Mouse (Mus musculus): ENCODE data around the gene Pip5k1b. TPM values are rescaled to one million over a fixed set of nuclear protein-coding genes. Genes with fewer than 3 reads are reported as not detected.

Gene Pip5k1b
- polyA plus RNA-seq, 1 experiment: 23.3 TPM

- Histone ChIP-seq H3K4me3 (ENCODE audit: low read depth, low read length) (no peak overlapping the region), H3K36me3 (ENCODE audit: control insufficient read depth, insufficient read depth, low read length) (no peaks in the 10 kb centered on the region), H3K4me1 (ENCODE audit: control insufficient read depth, insufficient read depth, insufficient read length, low read length) (peaks cover 35% of the 10 kb centered on the region; the same call in 1 of the 2 replicates), H3K27me3 (ENCODE audit: control insufficient read depth, insufficient read depth, low read length) (no peaks in the 10 kb centered on the region), H3K27ac (ENCODE audit: insufficient read depth, low read depth, low read length) (peak overlapping the region; percentile 99)
- whole genome bisulfite sequencing: 46% methylated on average over 5 of the region's 5 CpGs
- TF ChIP-seq CTCF (IDR thresholded peaks at IDR 0.05; ENCODE audit: extremely low read depth, insufficient read length, insufficient replicate concordance, low read depth, low read length) (no peak), POLR2A (IDR thresholded peaks at IDR 0.05; ENCODE audit: low read depth, low read length) (no peak)
Observed at GRCm38 (mm10) chr19:24527613-24527948, 28.1 kb downstream of the Pip5k1b start.

- no peaks in the 10 kb centered on the region for H3K36me3 ChIP-seq (ENCODE audit: control insufficient read depth, insufficient read depth, low read length)
- 60% methylated on average over 15 of the region's 15 CpGs for WGBS
- peaks cover 35% of the 10 kb centered on the region; the same call in 1 of the 2 replicates for H3K4me1 ChIP-seq (ENCODE audit: control insufficient read depth, insufficient read depth, insufficient read length, low read length)
- no peak overlapping the region for H3K4me3 ChIP-seq (ENCODE audit: low read depth, low read length)
- TF ChIP-seq POLR2A (IDR thresholded peaks at IDR 0.05; ENCODE audit: low read depth, low read length): no peak
- TF ChIP-seq CTCF (IDR thresholded peaks at IDR 0.05; ENCODE audit: extremely low read depth, insufficient read length, insufficient replicate concordance, low read depth, low read length): no peak
- H3K27me3 ChIP-seq (ENCODE audit: control insufficient read depth, insufficient read depth, low read length): no peaks in the 10 kb centered on the region
- peak overlapping the region; percentile 99 for H3K27ac ChIP-seq (ENCODE audit: insufficient read depth, low read depth, low read length)
Observed at GRCm38 (mm10) chr19:24526731-24527612, 28.7 kb downstream of the Pip5k1b start.

GRCm38 (mm10) chr19:24523476-24524313 is 32.0 kb downstream of the Pip5k1b start:
- TF ChIP-seq POLR2A (IDR thresholded peaks at IDR 0.05; ENCODE audit: low read depth, low read length) (no peak), CTCF (IDR thresholded peaks at IDR 0.05; ENCODE audit: extremely low read depth, insufficient read length, insufficient replicate concordance, low read depth, low read length) (no peak)
- WGBS: 59% methylated on average over 15 of the region's 15 CpGs
- H3K4me1 ChIP-seq (ENCODE audit: control insufficient read depth, insufficient read depth, insufficient read length, low read length): peaks cover 53% of the 10 kb centered on the region; the same call in 1 of the 2 replicates
- H3K4me3 ChIP-seq (ENCODE audit: low read depth, low read length): no peak overlapping the region
- no peaks in the 10 kb centered on the region for H3K36me3 ChIP-seq (ENCODE audit: control insufficient read depth, insufficient read depth, low read length)
- H3K27me3 ChIP-seq (ENCODE audit: control insufficient read depth, insufficient read depth, low read length): no peaks in the 10 kb centered on the region
- H3K27ac ChIP-seq (ENCODE audit: insufficient read depth, low read depth, low read length): peak overlapping the region; percentile 50

DNA sequence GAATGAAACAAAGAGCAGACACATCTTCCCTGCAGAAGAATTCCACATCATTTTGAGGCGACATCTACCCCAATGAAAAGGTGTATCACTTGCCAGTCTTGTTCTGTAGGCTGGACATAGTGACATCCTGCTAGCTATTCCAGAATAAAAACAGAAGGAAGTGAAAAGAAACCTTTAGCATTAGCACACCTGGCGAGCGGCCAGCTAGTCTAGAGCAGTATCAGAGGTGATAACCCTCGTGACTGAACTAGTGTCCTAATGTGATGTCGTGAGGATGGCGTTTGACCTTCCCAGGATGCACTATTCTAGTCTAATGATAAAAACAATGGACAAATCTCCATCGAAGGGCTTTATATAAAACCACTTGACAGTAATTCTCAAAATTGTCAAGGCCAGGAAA is 33.7 kb downstream of the Pip5k1b start:
- no peaks in the 10 kb centered on the region for H3K36me3 ChIP-seq (ENCODE audit: control insufficient read depth, insufficient read depth, low read length)
- peaks cover 47% of the 10 kb centered on the region; the same call in 1 of the 2 replicates for H3K4me1 ChIP-seq (ENCODE audit: control insufficient read depth, insufficient read depth, insufficient read length, low read length)
- peak overlapping the region; percentile 30 for H3K27ac ChIP-seq (ENCODE audit: insufficient read depth, low read depth, low read length)
- H3K27me3 ChIP-seq (ENCODE audit: control insufficient read depth, insufficient read depth, low read length): no peaks in the 10 kb centered on the region
- 34% methylated on average over 7 of the region's 7 CpGs for WGBS
- TF ChIP-seq POLR2A (IDR thresholded peaks at IDR 0.05; ENCODE audit: low read depth, low read length) (no peak), CTCF (IDR thresholded peaks at IDR 0.05; ENCODE audit: extremely low read depth, insufficient read length, insufficient replicate concordance, low read depth, low read length) (no peak)
- H3K4me3 ChIP-seq (ENCODE audit: low read depth, low read length): no peak overlapping the region

GRCm38 (mm10) chr19:24521146-24521545 is 34.5 kb downstream of the Pip5k1b start:
- 28% methylated on average over 9 of the region's 9 CpGs for WGBS
- peak overlapping the region; percentile 30 for H3K27ac ChIP-seq (ENCODE audit: insufficient read depth, low read depth, low read length)
- H3K4me1 ChIP-seq (ENCODE audit: control insufficient read depth, insufficient read depth, insufficient read length, low read length): peaks cover 42% of the 10 kb centered on the region; the same call in 1 of the 2 replicates
- no peaks in the 10 kb centered on the region for H3K27me3 ChIP-seq (ENCODE audit: control insufficient read depth, insufficient read depth, low read length)
- TF ChIP-seq POLR2A (IDR thresholded peaks at IDR 0.05; ENCODE audit: low read depth, low read length): no peak
- no peak overlapping the region for H3K4me3 ChIP-seq (ENCODE audit: low read depth, low read length)
- H3K36me3 ChIP-seq (ENCODE audit: control insufficient read depth, insufficient read depth, low read length): no peaks in the 10 kb centered on the region

GRCm38 (mm10) chr19:24519732-24520409 is 35.8 kb downstream of the Pip5k1b start:
- TF ChIP-seq CTCF (IDR thresholded peaks at IDR 0.05; ENCODE audit: extremely low read depth, insufficient read length, insufficient replicate concordance, low read depth, low read length) (no peak), POLR2A (IDR thresholded peaks at IDR 0.05; ENCODE audit: low read depth, low read length) (no peak)
- WGBS: 29% methylated on average over 6 of the region's 6 CpGs
- Histone ChIP-seq H3K4me1 (ENCODE audit: control insufficient read depth, insufficient read depth, insufficient read length, low read length) (peaks cover 44% of the 10 kb centered on the region; the same call in 1 of the 2 replicates), H3K27me3 (ENCODE audit: control insufficient read depth, insufficient read depth, low read length) (no peaks in the 10 kb centered on the region), H3K4me3 (ENCODE audit: low read depth, low read length) (no peak overlapping the region), H3K27ac (ENCODE audit: insufficient read depth, low read depth, low read length) (peak overlapping the region; percentile 83), H3K36me3 (ENCODE audit: control insufficient read depth, insufficient read depth, low read length) (no peaks in the 10 kb centered on the region)

All from small intestine, adult 2 months (tissue).